Mouse (Mus musculus) embryonic facial prominence, embryonic 11.5 days (tissue): ENCODE measurements around the gene Ick. TPM values are rescaled to one million over a fixed set of nuclear protein-coding genes. Genes with fewer than 3 reads are reported as not detected.
A peak's percentile ranks its signal among the peaks of the same experiment; 100 is the strongest.
"Not testable (repeated sequence)": the region's sequence is repeated elsewhere in the genome, so short reads cannot be mapped to it uniquely, and the experiment has no call there.

Experiments used
- ATAC-seq: fragments of 200-750 bp; cut with Nextera tagmentation; replicated peaks from 2 replicates; pipeline ENCODE4 v1.8.0; 2017; ENCODE audit warnings: low read depth; ENCODE audit not compliant: insufficient number of reproducible peaks, low FRiP score, low TSS enrichment
- DNase-seq: peaks from one replicate; pipeline ENCODE4 v3.0.0-alpha.2; 2015; ENCODE audit warnings: low spot score
- H3K27ac ChIP-seq: fragments of 300-500 bp; sonication (generic); replicated peaks from 2 replicates; pipeline ENCODE4 v1.5.1; 2014; ENCODE audit warnings: mild to moderate bottlenecking, low read depth, low read length, control low read depth
- H3K27me3 ChIP-seq: fragments of 300-500 bp; sonication (generic); 2 replicates; pipeline ENCODE4 v1.6.1; 2014; ENCODE audit warnings: mild to moderate bottlenecking, low read length, moderate library complexity, mixed read lengths; ENCODE audit not compliant: control insufficient read depth, insufficient read depth
- H3K36me3 ChIP-seq: fragments of 300-500 bp; sonication (generic); replicated peaks from 2 replicates; pipeline ENCODE4 v1.6.1; 2014; ENCODE audit warnings: low read depth, mild to moderate bottlenecking, low read length, moderate library complexity, mixed read lengths; ENCODE audit not compliant: control insufficient read depth, insufficient read depth
- H3K4me1 ChIP-seq: fragments of 300-500 bp; sonication (generic); 2 replicates; pipeline ENCODE4 v1.6.1; 2014; ENCODE audit warnings: low read length, mixed read lengths; ENCODE audit not compliant: control insufficient read depth, insufficient read depth
- H3K4me2 ChIP-seq: fragments of 300-500 bp; sonication (generic); 2 replicates; pipeline ENCODE4 v1.6.1; 2014; ENCODE audit warnings: low read depth, mild to moderate bottlenecking, control low read depth, low read length, moderate library complexity
- H3K4me3 ChIP-seq: fragments of 300-500 bp; sonication (generic); 2 replicates; pipeline ENCODE4 v1.5.1; 2014; ENCODE audit warnings: low read depth, low read length, control low read depth
- H3K9ac ChIP-seq: fragments of 300-500 bp; sonication (generic); replicated peaks from 2 replicates; pipeline ENCODE4 v1.6.1; 2014; ENCODE audit warnings: mild to moderate bottlenecking, control low read depth, low read length
- H3K9me3 ChIP-seq: fragments of 300-500 bp; sonication (generic); replicated peaks from 2 replicates; pipeline ENCODE4 v1.6.1; 2016; ENCODE audit warnings: mild to moderate bottlenecking, low read length, inconsistent platforms, mixed read lengths; ENCODE audit not compliant: control insufficient read depth
- WGBS: fragments of 180-500 bp; shearing (Covaris S2); extraction: QIAGEN DNeasy Blood & Tissue Kit; methylation state at CpG from one replicate; pipeline ENCODE4 v1.1.7; 2014; 5-methylcytosine and 5-hydroxymethylcytosine counted together
- polyA plus RNA-seq: library from polyadenylated mRNA; unstranded; fragments of >200 nt; fragmentation: Nextera tagmentation; extraction: Ambion mirVana; gene quantifications from 2 replicates; pipeline ENCODE4 v1.2.1, GENCODE M21; 2014

The Ick gene
- 33.4 and 35.2 TPM in 2 replicates for polyA plus RNA-seq

DNA sequence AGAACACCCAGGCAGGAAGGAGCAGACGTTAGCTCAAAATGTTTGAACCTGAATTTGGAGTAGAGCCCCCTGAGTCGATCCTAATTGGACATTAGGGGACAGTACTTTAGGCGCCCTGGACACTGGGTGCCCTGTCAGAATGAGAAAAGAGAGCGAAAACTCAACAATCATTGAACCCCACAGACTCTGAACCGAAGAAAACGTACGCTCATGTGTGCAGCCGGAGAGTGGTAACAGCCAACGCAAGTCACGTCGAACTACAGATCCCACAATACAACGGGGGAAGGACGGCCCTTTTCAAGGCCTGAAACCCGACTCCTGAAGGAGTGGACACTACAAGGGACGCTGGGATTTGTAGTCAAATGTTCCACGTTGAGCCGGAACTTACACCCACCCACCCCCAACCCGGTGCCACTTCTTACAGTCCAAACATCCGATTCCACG, at the start of gene Ick, which contains the start of gene Fbxo9:
Gene Ick (plus strand): TSS at position 397 of the 444 bp plus-strand sequence.
Gene Fbxo9 (minus strand): TSS at position 270 of the 444 bp plus-strand sequence.
- ATAC-seq = peak; percentile 93

DNA sequence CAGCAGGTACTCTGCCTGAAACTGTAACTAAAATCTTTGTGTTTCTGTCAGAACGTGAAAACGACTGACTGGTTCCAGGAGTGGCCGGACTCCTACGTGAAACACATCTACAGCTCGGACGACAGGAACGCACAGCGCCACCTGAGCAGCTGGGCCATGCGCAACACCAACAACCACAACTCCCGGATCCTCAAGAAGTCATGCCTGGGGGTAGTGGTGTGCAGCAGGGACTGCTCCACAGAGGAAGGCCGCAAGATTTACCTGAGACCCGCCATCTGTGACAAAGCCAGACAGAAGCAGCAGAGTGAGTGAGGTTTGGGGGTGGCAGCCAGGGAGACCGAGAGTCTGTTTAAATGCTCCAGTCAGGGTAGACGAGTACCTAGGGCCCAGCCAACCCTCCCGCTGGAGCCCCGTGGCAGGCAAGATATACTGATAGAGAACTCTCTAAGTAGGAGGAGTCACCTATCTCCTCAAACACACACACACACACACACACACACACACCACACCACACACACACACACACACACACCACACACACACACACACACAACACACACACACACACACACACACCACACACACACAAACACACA, 49.4 kb upstream of the Ick start:
- H3K27me3 ChIP-seq = no peaks in the 10 kb centered on the region
- no peak overlapping the region for H3K4me3 ChIP-seq
- H3K4me2 ChIP-seq = no peak overlapping the region
- no peak overlapping the region for H3K27ac ChIP-seq
- WGBS = 84% methylated on average over 15 of the region's 16 CpGs
- no peak; the same call in 1 of the 2 replicates for ATAC-seq
- no peaks in the 10 kb centered on the region for H3K4me1 ChIP-seq
- no peaks in the 10 kb centered on the region for H3K36me3 ChIP-seq
- H3K9me3 ChIP-seq = no peaks in the 10 kb centered on the region
- DNase-seq = no peak
- no peak overlapping the region for H3K9ac ChIP-seq

More for the DNA sequence above, at the start of gene Ick, which contains the start of gene Fbxo9:
- Histone ChIP-seq H3K27me3 (no peaks in the 10 kb centered on the region), H3K4me1 (no peaks in the 10 kb centered on the region), H3K9ac (peak within 1 kb of the TSS; percentile 82), H3K9me3 (no peaks in the 10 kb centered on the region), H3K4me3 (peak within 1 kb of the TSS; percentile 74), H3K4me2 (peak within 1 kb of the TSS; percentile 92), H3K27ac (peak within 1 kb of the TSS; percentile 77), H3K36me3 (no peaks in the 10 kb centered on the region)
- peak; percentile 99 for DNase-seq
- under 1% methylated on average over 20 of the region's 20 CpGs for WGBS

- DNase-seq = no peak
- Histone ChIP-seq H3K9ac (no peak overlapping the region), H3K4me2 (no peak overlapping the region), H3K27ac (no peak overlapping the region), H3K4me3 (no peak overlapping the region), H3K4me1 (no peaks in the 10 kb centered on the region), H3K36me3 (no peaks in the 10 kb centered on the region), H3K27me3 (no peaks in the 10 kb centered on the region), H3K9me3 (no peaks in the 10 kb centered on the region)
- ATAC-seq = no peak
- WGBS = 81% methylated on average over 9 of the region's 9 CpGs
These were observed 46.6 kb upstream of the Ick start for GRCm38 (mm10) chr9:78062392-78062791.

DNA sequence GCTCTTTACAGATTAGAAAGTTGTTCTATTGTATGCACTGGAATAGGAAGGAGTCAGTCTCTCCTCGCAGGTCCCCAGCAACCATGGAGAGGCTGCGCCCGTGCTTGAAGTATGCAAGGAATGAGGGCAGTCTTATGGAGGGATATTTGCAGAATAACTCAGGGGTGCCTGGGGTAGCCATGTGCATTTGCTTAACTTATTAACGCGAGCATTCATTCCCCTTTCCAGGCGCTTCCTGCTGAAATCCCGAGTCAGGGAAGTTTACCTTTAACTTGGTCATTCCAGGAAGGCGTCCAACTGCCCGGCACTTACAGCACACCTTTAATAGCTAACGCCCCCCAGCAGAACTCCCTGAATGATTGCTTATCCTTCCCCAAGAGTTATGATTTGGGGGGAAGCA, 44.9 kb upstream of the Ick start:
- Histone ChIP-seq H3K36me3 (no peaks in the 10 kb centered on the region), H3K4me1 (no peaks in the 10 kb centered on the region), H3K9ac (no peak overlapping the region), H3K9me3 (no peaks in the 10 kb centered on the region), H3K4me2 (no peak overlapping the region), H3K27me3 (no peaks in the 10 kb centered on the region), H3K27ac (no peak overlapping the region), H3K4me3 (no peak overlapping the region)
- DNase-seq (peak; percentile 47), ATAC-seq (no peak)
- WGBS = 56% methylated on average over 10 of the region's 10 CpGs

- H3K9ac ChIP-seq = no peak overlapping the region
- ATAC-seq (no peak), DNase-seq (no peak)
- H3K9me3 ChIP-seq = no peaks in the 10 kb centered on the region
- H3K36me3 ChIP-seq = no peaks in the 10 kb centered on the region
- H3K4me1 ChIP-seq = no peaks in the 10 kb centered on the region
- no peak overlapping the region for H3K27ac ChIP-seq
- H3K4me3 ChIP-seq = no peak overlapping the region
- no peaks in the 10 kb centered on the region for H3K27me3 ChIP-seq
- H3K4me2 ChIP-seq = no peak overlapping the region
- WGBS = 72% methylated on average over 5 of the region's 5 CpGs
These were observed 38.5 kb upstream of the Ick start for GRCm38 (mm10) chr9:78070496-78070895.

DNA sequence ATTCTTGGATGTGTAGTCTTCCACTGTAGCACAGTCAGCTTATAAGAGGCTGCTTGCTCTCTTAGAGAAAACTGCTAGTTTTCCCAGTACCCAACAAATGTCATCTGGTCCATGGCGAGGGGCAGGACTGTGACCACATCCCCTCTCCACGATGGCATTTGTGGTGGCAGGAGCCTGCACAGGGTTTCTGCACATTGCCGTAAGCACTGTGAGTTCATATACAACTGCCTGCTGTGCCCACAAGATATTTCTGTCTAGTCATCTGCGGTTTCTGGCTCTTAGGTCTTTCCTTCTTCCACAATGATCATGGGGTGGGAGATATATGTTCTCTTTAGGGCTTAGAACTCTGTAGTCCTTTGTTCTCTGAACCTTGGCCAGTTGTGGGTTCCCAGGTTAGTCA, 37.4 kb upstream of the Ick start:
- Histone ChIP-seq H3K9me3 (no peaks in the 10 kb centered on the region), H3K36me3 (no peaks in the 10 kb centered on the region), H3K27ac (no peak overlapping the region), H3K9ac (no peak overlapping the region), H3K27me3 (no peaks in the 10 kb centered on the region), H3K4me1 (no peaks in the 10 kb centered on the region), H3K4me3 (no peak overlapping the region), H3K4me2 (no peak overlapping the region)
- 88% methylated on average over 4 of the region's 4 CpGs for WGBS
- ATAC-seq (no peak), DNase-seq (no peak)

DNA sequence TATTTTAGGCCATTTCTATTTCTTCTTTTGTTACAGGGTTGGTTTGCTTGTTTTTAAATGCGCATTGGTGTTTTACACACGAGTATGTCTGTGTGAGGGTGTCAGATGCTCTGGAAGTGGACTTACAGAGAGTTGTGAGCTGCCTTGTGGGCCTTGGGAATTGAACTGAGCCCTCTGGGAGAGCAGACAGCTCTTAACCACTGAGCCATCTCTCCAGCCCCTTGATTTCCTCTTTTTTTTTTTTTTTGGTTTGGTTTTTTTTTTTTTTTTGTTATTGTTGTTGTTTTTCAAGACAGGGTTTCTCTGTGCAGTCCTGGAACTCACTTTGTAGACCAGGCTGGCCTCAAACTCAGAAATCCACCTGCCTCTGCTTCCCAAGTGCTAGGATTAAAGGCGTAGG, 35.7 kb upstream of the Ick start:
- not testable (repeated sequence) for H3K9me3 ChIP-seq, H3K9ac ChIP-seq, ATAC-seq, H3K4me1 ChIP-seq, H3K4me2 ChIP-seq, DNase-seq, H3K27me3 ChIP-seq, H3K36me3 ChIP-seq, H3K4me3 ChIP-seq, H3K27ac ChIP-seq
- WGBS = 85% methylated on average over 3 of the region's 3 CpGs

DNA sequence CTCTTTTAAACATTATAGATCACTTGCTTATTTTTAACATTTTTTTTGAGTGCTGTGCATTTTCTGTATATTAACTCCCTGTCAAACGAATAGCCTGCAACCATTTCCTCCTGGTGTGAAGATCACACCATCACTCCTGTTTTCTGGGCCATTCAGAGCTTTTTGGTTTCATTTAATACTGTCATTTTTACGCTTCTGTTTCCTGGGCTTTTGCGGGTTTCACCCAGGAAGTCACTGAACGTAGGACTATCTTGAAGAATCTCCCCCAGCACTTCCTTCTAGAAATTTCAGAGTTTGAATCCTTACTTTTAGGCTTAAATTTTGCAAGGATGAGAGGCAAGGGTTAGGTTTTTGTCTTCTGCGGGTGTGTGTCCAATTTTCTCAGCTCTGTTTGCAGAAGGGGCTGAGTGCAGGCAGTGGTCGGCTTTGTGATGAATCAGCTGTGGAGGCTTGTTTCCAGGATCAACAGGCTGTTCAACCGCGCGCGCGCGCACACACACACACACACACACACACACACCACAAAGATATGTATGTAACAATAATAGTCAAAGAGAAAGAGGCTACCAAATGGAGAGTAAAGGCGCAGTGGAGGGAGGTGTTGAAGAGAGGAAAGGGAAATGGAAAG, 35.2 kb upstream of the Ick start:
- DNase-seq (no peak), ATAC-seq (no peak)
- H3K9ac ChIP-seq = no peak overlapping the region
- H3K4me3 ChIP-seq = no peak overlapping the region
- no peaks in the 10 kb centered on the region for H3K9me3 ChIP-seq
- 93% methylated on average over 13 of the region's 13 CpGs for WGBS
- H3K27me3 ChIP-seq = no peaks in the 10 kb centered on the region
- H3K4me1 ChIP-seq = no peaks in the 10 kb centered on the region
- no peak overlapping the region for H3K4me2 ChIP-seq
- no peaks in the 10 kb centered on the region for H3K36me3 ChIP-seq
- H3K27ac ChIP-seq = no peak overlapping the region
